Mouse (Mus musculus) heart, postnatal 0 days (tissue): ENCODE results near the gene Fam160a1.

Source experiments
- CTCF ChIP-seq: IDR thresholded peaks from 2 replicates; pipeline ENCODE4 v1.5.1; 2016; ENCODE audit warnings: antibody characterized with exemption, control low read depth, low read depth
- EP300 ChIP-seq: IDR thresholded peaks from 2 replicates; pipeline ENCODE4 v1.6.1; 2016; ENCODE audit warnings: antibody characterized with exemption, low read depth

DNA sequence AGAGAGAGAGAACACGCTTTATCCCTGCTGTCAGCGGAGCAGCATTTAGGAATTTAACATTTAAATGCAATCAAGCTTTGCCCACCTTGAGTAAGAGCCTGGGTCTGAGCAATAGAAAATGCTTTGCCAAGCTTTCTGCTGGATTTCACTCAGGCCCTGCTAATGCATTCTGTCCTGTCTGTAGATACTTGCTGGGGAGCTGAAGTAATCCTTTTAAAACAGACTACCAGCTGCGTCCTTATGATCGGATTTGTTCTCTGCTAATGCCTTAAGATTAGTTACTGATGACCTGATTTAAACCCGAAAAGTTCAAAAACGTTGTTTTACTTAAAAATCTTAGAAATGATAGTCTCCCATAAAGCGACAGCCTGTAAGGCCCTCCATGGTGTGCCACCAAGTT is 136.0 kb downstream of the Fam160a1 start:
- TF ChIP-seq CTCF = no peak
- TF ChIP-seq EP300 = no peak
